Mouse (Mus musculus): ENCODE measurements around the gene Nptx1. TPM values are rescaled to one million over a fixed set of nuclear protein-coding genes. Genes with fewer than 3 reads are reported as not detected.

Gene Nptx1
- polyA plus RNA-seq, 1 experiment = 7.8 TPM

DNA sequence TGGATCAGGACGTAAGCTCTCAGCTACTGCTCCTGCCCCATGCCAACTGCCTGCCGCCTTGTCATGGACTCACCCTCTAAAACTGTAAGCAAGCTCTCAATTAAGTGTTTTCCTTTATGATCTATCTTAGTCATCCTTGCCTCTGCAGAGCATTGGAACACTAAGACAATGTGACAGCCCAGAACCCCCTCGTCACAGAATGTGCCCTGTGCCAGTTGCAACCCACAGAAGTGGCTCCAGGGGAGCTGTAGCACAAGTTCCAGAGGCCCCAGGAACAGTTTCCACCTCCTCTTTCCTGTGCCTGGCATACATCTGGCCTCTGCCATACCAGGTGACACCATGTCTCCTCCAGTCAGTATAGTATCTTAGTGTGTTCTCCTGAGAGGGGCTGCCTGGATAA is 24.2 kb downstream of the Nptx1 start:
- DNase-seq (ENCODE audit: low read depth) = no peak

- no peak for DNase-seq (ENCODE audit: low read depth)
Measured at GRCm38 (mm10) chr11:119522779-119523178, 24.8 kb downstream of the Nptx1 start.

- no peak for DNase-seq (ENCODE audit: low read depth)
Measured at GRCm38 (mm10) chr11:119521920-119522710, 25.4 kb downstream of the Nptx1 start.

- DNase-seq (ENCODE audit: low read depth) = no peak
Measured at GRCm38 (mm10) chr11:119520713-119521063, 26.9 kb downstream of the Nptx1 start.

DNA sequence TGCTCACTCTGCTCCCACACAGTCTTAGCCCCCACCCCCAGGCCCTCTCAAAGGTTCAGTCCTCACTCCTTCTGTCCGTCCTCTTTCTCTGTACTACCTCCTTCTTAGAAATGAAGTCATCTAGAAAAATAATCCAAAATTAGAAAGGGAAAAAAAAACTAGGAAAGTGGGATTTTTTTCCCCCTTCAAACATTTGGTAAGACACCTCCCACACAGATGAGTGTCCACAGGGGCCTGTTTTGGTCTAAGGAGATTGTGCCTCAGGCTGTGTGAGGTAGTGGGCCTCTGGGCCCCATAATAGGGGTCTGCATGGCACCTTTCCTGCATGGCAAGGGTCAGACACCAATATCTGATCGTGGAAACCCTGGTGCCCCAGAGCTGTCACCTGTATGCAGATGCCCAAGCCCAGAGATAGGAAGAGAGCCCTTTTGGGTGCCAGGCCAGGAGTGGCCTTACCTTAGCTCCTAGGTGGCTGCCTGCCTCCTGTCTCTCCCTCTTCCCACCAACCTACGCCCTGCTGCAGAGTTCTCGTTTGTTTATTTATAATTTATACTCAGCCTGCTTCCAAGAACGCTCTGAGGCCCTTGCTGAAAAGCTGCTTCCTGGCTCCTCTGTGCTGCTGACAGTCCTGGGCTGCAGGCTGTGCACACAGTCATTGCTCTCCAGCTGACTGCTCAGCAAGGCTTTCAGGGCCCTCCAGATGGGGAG is 27.4 kb downstream of the Nptx1 start:
- DNase-seq (ENCODE audit: low read depth) = no peak

GRCm38 (mm10) chr11:119519387-119519786 is 28.2 kb downstream of the Nptx1 start:
- DNase-seq (ENCODE audit: low read depth) = no peak

DNA sequence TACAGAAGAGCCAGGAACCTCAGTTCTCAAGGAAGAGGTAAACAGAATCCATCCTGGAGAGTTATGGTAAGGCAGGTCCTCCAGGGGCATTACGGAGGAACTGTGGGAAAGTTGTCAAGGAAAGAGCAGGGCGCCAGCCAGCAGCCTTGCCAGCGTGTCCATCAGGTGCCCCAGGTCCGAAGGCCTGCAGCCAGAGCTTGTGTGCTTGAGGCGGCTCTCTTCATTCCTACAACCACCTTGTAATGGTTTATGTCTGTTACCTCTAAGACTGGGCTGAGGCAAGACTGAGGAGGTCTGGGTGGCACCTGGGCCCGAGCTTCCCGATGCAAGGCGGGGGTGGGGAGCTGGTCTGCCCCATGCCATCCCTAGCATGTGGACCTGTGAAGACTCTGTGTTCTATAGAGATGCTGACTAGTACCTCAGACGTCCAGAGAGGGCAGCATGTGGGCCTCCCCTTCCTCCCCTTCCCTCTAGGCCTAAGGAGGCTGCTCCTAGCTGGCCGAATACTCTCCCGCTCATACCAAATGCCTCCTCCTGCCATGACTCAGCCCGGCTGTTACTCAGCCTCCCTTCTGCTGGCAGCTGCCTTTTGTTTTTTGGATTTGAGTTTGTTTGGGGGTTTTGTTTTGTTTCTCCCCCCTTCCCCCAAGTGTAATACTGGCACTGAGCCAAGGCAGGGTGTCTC is 30.7 kb downstream of the Nptx1 start:
- DNase-seq (ENCODE audit: low read depth) = no peak

DNA sequence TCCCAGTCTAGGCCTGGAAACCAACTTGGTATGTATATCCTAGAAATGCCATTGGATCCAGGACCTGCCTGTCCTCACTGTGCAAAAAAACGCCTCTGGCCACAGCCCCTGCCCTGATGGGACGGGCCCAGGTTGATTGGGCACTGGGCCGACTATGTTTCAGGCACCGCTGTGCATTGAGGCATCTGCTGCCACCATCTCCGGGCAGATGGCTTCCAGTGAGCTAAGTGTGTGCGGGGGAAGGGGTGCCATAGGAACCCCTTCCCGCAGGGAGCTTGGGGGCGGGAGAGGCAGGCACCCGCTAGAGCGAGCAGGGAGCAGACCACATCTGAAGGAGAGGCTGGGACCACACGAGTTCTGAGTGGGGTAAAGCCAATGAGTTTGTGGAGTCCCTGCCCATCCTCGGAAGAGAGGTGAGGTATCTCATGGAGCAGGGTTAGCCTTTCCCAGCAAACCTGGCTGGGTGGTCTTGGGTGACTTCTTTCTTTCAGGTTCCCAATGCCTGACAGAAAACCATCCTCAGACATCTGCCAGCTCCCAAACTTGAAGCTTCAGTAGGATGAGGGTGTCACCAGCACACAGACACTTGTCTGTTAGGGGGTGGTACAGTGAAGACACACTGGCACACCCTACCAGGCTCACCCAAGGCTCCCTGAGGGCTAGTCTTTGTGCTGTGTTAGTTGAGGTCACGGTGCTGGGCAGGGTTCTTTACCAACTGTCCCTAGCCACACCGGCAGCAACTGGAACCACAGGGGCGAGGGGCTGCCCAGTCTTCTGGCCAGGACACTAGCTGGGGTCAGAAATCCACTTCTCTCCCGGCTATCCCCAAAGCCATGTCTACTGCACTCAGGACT is 31.5 kb downstream of the Nptx1 start:
- DNase-seq (ENCODE audit: low read depth) = no peak

DNA sequence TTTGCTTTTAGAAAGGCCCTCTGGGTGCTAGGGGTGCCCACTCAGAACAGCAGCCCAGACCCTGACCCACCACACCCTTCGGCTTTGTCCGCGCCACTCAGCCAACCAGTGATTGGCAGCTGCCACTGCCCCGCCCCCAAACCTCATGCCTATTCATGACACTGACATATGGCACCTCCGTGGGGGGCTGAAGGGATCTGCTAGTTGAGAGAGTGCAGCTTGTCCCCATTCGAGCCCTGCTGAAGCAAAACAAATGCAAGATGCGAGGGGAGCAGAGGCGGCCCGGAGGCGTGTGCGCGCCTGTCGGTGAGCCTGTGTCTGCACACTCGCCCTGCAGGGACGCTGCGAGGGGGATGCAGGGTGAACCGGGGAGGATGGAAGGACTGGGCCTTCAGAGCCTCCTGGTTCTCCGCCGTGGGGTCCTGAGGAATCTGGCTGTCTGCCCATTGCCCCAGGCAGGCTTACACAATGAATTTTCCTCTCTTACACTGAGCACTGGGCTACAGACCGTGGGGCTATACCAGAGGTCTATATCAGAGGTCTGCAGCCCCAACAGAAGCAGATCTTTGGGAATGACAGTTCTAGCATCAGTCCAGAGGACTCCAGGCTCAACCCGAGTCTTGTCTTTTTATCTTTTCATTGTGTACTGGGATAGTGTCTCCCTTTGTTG is 32.5 kb downstream of the Nptx1 start:
- no peak for DNase-seq (ENCODE audit: low read depth)

DNA sequence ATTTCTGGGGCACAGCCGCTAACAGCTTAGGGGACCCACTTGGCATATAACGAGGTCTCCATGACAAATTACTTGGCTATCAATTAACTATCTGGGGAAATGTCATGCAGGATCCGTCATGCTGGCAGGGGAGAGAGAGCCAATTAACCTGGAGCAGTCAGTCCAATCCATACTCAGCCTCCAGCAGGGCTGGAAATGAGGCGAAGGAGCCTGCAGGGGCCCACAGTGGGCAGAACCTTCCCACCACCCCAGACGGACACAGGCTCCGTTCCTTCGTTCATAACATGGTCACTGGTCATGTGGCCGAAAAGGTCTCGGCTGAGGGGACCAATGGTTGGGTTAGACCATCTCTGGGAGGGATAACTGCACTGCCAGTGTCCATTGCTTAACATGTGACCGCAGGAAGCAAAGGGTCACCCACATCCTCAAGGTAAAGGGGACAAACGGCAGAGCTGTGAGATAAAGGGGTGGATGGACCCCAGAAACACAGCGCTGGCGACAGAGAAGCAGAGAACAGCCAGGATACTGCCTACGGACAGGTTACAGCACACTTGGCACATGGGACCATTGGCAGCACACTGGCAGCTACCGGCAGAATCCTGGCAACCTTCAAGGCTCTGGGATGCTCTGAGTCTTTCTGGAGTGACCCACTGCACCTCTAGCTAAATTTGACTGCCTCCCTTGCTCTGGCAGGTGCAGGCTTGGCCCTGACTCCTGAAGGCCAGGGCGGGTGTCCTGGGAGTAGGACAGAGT is 33.3 kb downstream of the Nptx1 start:
- DNase-seq (ENCODE audit: low read depth) = no peak

GRCm38 (mm10) chr11:119513038-119513659 is 34.4 kb downstream of the Nptx1 start:
- no peak for DNase-seq (ENCODE audit: low read depth)

DNA sequence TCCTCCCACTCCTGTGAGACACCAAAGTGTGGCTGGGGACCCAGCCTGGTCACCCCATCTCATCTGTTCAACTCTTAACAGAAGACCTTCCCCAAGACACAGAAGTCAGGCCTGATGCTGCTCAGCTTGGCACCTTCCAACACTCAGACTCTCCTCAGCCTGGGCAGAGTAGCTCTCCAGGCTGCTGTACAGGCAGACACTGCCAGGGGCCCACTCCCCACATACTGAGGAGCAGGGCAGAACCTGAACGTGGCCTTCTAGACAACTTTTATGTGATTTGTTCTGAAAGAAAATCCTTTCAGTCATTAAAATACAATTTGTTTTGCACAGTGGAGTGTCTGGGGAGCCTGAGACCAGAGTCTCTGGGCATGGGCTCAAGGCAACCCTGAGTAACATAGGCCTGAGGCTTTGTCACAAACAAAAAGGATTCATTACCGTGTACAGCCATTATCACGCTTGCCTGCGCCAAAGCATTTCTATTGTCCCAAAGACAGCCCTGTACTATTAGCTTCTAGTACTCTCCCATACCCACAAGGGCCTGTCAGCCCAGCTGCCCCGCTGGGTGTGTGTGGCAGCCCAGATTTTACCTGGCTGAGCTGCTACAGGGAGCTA is 38.3 kb downstream of the Nptx1 start:
- DNase-seq (ENCODE audit: low read depth) = no peak

- DNase-seq (ENCODE audit: low read depth) = no peak
Measured at GRCm38 (mm10) chr11:119507772-119508171, 39.8 kb downstream of the Nptx1 start.

DNA sequence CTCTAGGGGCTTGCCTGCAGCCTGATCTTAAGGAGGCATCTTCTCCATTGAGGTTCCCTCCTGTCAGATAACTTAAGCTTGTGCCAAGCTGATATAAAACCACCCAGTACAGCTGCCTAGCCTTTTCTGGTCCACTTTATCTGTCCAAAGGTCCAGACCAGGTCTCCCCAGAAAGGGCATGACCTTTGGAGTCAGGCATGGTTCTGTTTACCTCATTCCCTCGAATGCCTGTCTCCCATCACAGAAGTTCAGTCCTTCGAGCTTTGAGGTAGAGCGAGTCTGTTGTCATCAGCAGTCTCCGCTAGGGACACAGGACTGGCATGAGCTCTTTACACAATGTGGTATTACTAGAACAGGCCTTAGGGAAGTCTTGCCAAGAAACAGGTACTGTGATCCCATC is 41.2 kb downstream of the Nptx1 start:
- DNase-seq (ENCODE audit: low read depth) = no peak

DNA sequence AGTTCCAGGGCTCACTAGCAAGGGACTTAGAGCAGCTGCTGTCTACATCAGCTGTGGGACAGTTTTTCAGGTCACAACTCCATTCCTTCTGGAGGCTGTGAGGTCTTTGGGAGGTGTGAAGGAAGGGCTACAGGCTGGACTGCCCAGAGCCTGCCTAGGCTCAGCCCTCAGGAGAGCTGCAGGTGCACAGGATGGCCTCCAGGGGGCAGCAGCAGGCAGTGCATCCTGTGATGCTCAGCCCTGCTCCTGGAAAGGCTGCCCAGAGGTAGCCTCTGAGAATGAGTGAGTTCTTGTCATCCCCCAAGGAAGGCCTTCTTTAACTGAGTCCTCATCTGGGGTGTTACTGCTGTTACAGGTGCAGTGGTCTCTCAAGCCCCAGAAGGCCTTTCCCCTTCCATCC is 43.9 kb downstream of the Nptx1 start:
- no peak for DNase-seq (ENCODE audit: low read depth)

GRCm38 (mm10) chr11:119500011-119500410 is 47.5 kb downstream of the Nptx1 start:
- DNase-seq (ENCODE audit: low read depth) = no peak

DNA sequence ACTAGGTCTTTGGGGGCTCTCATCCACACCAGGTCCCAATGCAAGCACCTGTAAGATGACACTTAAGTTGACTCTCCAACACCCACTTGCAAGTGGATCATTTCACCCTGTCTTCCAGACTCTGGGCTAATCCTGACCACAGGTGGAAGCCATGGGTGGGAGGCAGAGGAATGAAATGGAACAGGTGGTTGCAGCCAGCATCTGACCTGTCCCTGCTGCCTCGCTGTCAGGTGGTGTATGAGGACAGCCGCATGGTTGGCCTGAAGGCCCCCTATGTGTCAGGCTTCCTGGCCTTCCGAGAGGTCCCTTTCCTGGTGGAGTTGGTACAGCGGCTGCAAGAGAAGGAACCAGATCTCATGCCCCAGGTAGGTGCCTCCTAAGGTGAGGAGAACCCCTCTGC is 48.3 kb downstream of the Nptx1 start:
- DNase-seq (ENCODE audit: low read depth) = no peak

- DNase-seq (ENCODE audit: low read depth) = no peak
Measured at GRCm38 (mm10) chr11:119497451-119497850, 50.1 kb downstream of the Nptx1 start.

- no peak for DNase-seq (ENCODE audit: low read depth)
Measured at GRCm38 (mm10) chr11:119496147-119496546, 51.4 kb downstream of the Nptx1 start.

GRCm38 (mm10) chr11:119493516-119493915 is 54.0 kb downstream of the Nptx1 start:
- no peak for DNase-seq (ENCODE audit: low read depth)

All from gonadal fat pad, adult 2 months (tissue).